In the genomic region with DNA sequence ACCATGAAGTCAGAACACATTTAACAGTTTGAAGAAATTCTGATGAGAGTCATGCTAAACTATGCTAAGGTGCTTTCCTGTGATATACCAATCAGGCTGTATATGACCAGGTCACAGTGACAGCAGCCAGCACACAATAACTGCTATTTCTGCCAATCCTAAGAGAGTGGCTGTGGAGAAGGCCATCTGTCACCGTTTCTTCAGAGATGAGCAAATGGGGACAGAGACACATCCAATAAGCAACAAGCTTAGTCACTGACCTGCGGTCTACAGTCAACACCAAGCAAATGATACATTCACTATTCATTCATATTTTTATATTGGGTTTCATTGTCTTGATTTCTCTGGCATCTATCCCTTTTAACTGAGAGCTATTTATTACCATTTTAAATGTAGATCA, we compare ENCODE assay signal across 28 mouse cellular contexts.
DNase-seq lines count a peak whose midpoint lies in the region; ATAC-seq lines count a peak whose summit lies in the region.
"Had no signal": no experiment of that assay in that cellular context is flagged by ENCODE, and none has a peak within 500 bp of the region (broad histone marks: within the 10 kb centered on the region; RNA-seq: fewer than 3 reads in every experiment).

No protein-coding gene starts in this region.

- no peaks in the 10 kb centered on the region for H3K9me3 ChIP-seq in hindbrain, embryonic 16.5 days (ENCODE audit: control insufficient read depth, low read length)
- H3K9me3 ChIP-seq in hindbrain, embryonic 10.5 days: no peaks in the 10 kb centered on the region
- H3K9me3 ChIP-seq: embryonic facial prominence, embryonic 12.5 days; heart, embryonic 13.5 days; hindbrain, embryonic 13.5 days; limb, embryonic 10.5 days; liver, embryonic 15.5 days; lung, embryonic 15.5 days; neural tube, embryonic 15.5 days; stomach, embryonic 15.5 days had no signal

- H3K4me2 ChIP-seq in hindbrain, embryonic 16.5 days (ENCODE audit: low read length): no peak overlapping the region
- H3K4me2 ChIP-seq: embryonic facial prominence, embryonic 12.5 days; heart, embryonic 13.5 days; hindbrain, embryonic 13.5 days; liver, embryonic 15.5 days; lung, embryonic 15.5 days; neural tube, embryonic 15.5 days; stomach, embryonic 15.5 days had no signal

- no peaks in the 10 kb centered on the region for H3K4me1 ChIP-seq in hindbrain, embryonic 16.5 days (ENCODE audit: control insufficient read depth, insufficient read depth, low read depth, low read length)
- H3K4me1 ChIP-seq in hindbrain, embryonic 10.5 days (replicated peaks): peaks cover 6% of the 10 kb centered on the region; the same call in 1 of the 2 replicates
- H3K4me1 ChIP-seq: embryonic facial prominence, embryonic 12.5 days; heart, embryonic 13.5 days; limb, embryonic 10.5 days; liver, embryonic 15.5 days; lung, embryonic 15.5 days; stomach, embryonic 15.5 days had no signal

- no peaks in the 10 kb centered on the region for H3K27me3 ChIP-seq in hindbrain, embryonic 16.5 days (replicated peaks; ENCODE audit: control insufficient read depth, insufficient read depth, low read length)
- no peaks in the 10 kb centered on the region for H3K27me3 ChIP-seq in hindbrain, embryonic 10.5 days (ENCODE audit: insufficient read depth, poor library complexity, severe bottlenecking)
- H3K27me3 ChIP-seq: embryonic facial prominence, embryonic 12.5 days; heart, embryonic 13.5 days; hindbrain, embryonic 13.5 days; liver, embryonic 15.5 days; lung, embryonic 15.5 days; neural tube, embryonic 15.5 days; stomach, embryonic 15.5 days had no signal

- DNase-seq in hindbrain, embryonic 10.5 days (ENCODE audit: low spot score): no peak
- DNase-seq in cerebellum, adult 11 months: peak; percentile 62
- DNase-seq in cerebellum, adult 9-11 months: peak; percentile 88
- peak; percentile 28 for DNase-seq in retina, embryonic 14.5 days (ENCODE audit: low spot score)
- DNase-seq in adipocyte (ENCODE audit: low spot score): no peak
- no peak for DNase-seq in spleen, adult 18-20 months
- no peak for DNase-seq in heart, adult 11 months
- DNase-seq: forebrain, postnatal 0 days; gastrocnemius, postnatal 14 days; heart, adult 18-20 months; heart, postnatal 14 days; kidney, adult 2 months; kidney, postnatal 10 days; liver; lung, postnatal 36 days; right cerebral cortex, postnatal 25 days; thymus, postnatal 4 days had no signal

- ATAC-seq in hindbrain, embryonic 16.5 days: peak; percentile 46; the same call in 1 of the 2 replicates
- ATAC-seq: CD4-positive, CD25-positive, alpha-beta regulatory T cell, adult 4 months; forebrain, postnatal 0 days; midbrain, embryonic 16.5 days had no signal

- H3K9ac ChIP-seq in hindbrain, embryonic 16.5 days (ENCODE audit: low read depth, low read length): no peak overlapping the region
- H3K9ac ChIP-seq: embryonic facial prominence, embryonic 12.5 days; forebrain, postnatal 0 days; heart, embryonic 13.5 days; hindbrain, embryonic 13.5 days; liver, embryonic 15.5 days; lung, embryonic 15.5 days; neural tube, embryonic 15.5 days; stomach, embryonic 15.5 days had no signal

- peaks cover 3% of the 10 kb centered on the region; the same call in 1 of the 2 replicates for H3K36me3 ChIP-seq in hindbrain, embryonic 16.5 days (ENCODE audit: control insufficient read depth, insufficient read depth, low read length)
- no peaks in the 10 kb centered on the region for H3K36me3 ChIP-seq in hindbrain, embryonic 10.5 days
- H3K36me3 ChIP-seq: embryonic facial prominence, embryonic 12.5 days; heart, embryonic 13.5 days; limb, embryonic 10.5 days; liver, embryonic 15.5 days; lung, embryonic 15.5 days; stomach, embryonic 15.5 days had no signal

- no peak overlapping the region for H3K4me3 ChIP-seq in hindbrain, embryonic 16.5 days (ENCODE audit: low read length)
- H3K4me3 ChIP-seq in hindbrain, embryonic 10.5 days: no peak overlapping the region
- H3K4me3 ChIP-seq: embryonic facial prominence, embryonic 12.5 days; heart, embryonic 13.5 days; hindbrain, embryonic 13.5 days; limb, embryonic 10.5 days; liver, embryonic 15.5 days; lung, embryonic 15.5 days; neural tube, embryonic 15.5 days; stomach, embryonic 15.5 days had no signal

- no peak overlapping the region for H3K27ac ChIP-seq in hindbrain, embryonic 16.5 days (ENCODE audit: low read depth, low read length)
- H3K27ac ChIP-seq in hindbrain, embryonic 10.5 days: no peak overlapping the region
- H3K27ac ChIP-seq: embryonic facial prominence, embryonic 12.5 days; heart, embryonic 13.5 days; hindbrain, embryonic 13.5 days; limb, embryonic 10.5 days; liver, embryonic 15.5 days; lung, embryonic 15.5 days; neural tube, embryonic 15.5 days; stomach, embryonic 15.5 days had no signal

- WGBS in hindbrain, embryonic 16.5 days: 78% methylated on average over 2 of the region's 2 CpGs
- WGBS in hindbrain, embryonic 10.5 days: 89% methylated on average over 2 of the region's 2 CpGs

Comparison
In these comparisons a context has a peak if more than half of its experiments do, and no peak if none do; other contexts are left out.
1. DNase-seq: peak in cerebellum, adult 11 months (single experiment), cerebellum, adult 9-11 months (single experiment) and retina, embryonic 14.5 days (single experiment); none in hindbrain, embryonic 10.5 days (single experiment), adipocyte (single experiment), spleen, adult 18-20 months (0 of 2) and heart, adult 11 months (single experiment).